Mouse (Mus musculus): Measurements from ENCODE around the gene Lrp2. TPM values are rescaled to one million over a fixed set of nuclear protein-coding genes. Genes with fewer than 3 reads are reported as not detected.

Lrp2 gene
- 0.05 and 0.06 TPM in 2 replicates for polyA plus RNA-seq (2012; rRNA removed)

DNA sequence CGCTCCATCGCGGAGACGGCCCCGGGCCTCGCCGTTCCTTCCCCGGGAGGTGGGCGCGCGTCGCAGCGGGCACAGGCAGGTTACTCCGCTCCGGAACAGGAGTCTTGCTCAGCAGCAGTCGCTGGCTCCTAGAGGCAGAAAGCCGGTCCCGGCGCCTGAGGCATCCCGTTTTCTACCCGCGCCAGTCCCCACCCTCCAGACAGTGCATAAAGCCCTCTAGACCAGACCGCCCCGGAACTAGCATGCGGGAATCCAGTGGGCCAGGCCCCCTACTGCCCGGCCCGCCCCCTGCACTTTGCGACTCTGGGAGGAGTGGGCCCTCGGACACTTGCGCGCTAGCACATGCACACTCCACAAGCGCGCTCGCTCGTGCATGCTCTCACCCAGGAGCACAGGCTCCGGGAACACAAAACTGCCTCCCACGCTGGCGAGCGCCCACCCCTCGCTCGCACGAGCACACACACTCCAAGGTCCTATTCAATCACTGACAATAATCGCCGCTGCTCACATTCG lies at the start of gene Lrp2:
TSS of gene Lrp2 (minus strand) at position 180 of the 513 bp plus-strand sequence.

DNA sequence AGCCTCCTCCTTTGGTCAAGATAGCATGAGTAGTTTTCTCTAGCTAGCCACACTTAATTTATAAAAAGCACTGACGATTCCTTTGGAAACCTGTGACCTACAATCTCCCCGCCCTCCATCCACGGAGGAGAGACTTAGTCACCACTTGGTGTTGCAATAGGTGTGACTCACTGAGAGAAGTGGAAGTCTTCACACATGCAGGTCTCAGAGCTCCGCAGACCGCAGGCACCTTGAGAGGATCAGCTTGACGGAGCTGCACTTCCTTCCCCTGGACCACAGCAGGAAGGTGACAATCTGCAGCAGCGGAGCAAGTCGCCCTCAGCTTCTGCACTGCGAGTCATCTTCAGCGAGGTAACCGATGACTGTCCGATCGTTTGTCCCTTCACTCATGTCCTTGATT lies 205.6 kb downstream of the Lrp2 start, which contains the start of gene Dhrs9:
TSS of gene Dhrs9 (plus strand) at position 165 of the 400 bp plus-strand sequence.

Other genes starting within 250 kb of the Lrp2 start
- not detected in 2 replicates for gene Abcb11, start 243.4 kb downstream of the Lrp2 start, polyA plus RNA-seq (2012; rRNA removed)
- 2.8 and 4.0 TPM in 2 replicates for gene Dhrs9, start 205.6 kb downstream of the Lrp2 start, polyA plus RNA-seq (2012; rRNA removed)
- 0.80 and 0.82 TPM in 2 replicates for gene Bbs5, start 61.1 kb upstream of the Lrp2 start, polyA plus RNA-seq (2012; rRNA removed)
- gene Klhl41, start 84.1 kb upstream of the Lrp2 start, polyA plus RNA-seq (2012; rRNA removed): not detected in 2 replicates
- 5.2 and 6.6 TPM in 2 replicates for gene Fastkd1, start 127.5 kb upstream of the Lrp2 start, polyA plus RNA-seq (2012; rRNA removed)
- gene Ppig, start 136.5 kb upstream of the Lrp2 start, polyA plus RNA-seq (2012; rRNA removed): 0.80 and 0.84 TPM in 2 replicates
- 0.09 and 0.13 TPM in 2 replicates for gene Ccdc173, start 203.5 kb upstream of the Lrp2 start, polyA plus RNA-seq (2012; rRNA removed)
- gene Phospho2, start 203.6 kb upstream of the Lrp2 start, polyA plus RNA-seq (2012; rRNA removed): 91.9 and 92.0 TPM in 2 replicates
- 3.9 and 5.0 TPM in 2 replicates for gene Klhl23, start 235.9 kb upstream of the Lrp2 start, polyA plus RNA-seq (2012; rRNA removed)